Mouse (Mus musculus) heart, postnatal 0 days (tissue): Measurements from ENCODE around the gene Triml2. TPM values are rescaled to one million over a fixed set of nuclear protein-coding genes. Genes with fewer than 3 reads are reported as not detected.

Experiments
- ATAC-seq: fragments of 200-750 bp; cut with Nextera tagmentation; 2 replicates; pipeline ENCODE4 v1.8.0; 2017; ENCODE audit warnings: low read depth, moderate number of reproducible peaks, moderate library complexity; ENCODE audit not compliant: insufficient read depth
- DNase-seq: peaks from one replicate; pipeline ENCODE4 v3.0.0-alpha.2; 2016; ENCODE audit warnings: low spot score
- H3K27ac ChIP-seq: fragments of 300-500 bp; sonication (generic); 2 replicates; pipeline ENCODE4 v1.5.1; 2014; ENCODE audit warnings: low read depth, mild to moderate bottlenecking
- H3K27me3 ChIP-seq: fragments of 300-500 bp; sonication (generic); 2 replicates; pipeline ENCODE4 v1.6.1; 2014; ENCODE audit warnings: low read length, mixed read lengths; ENCODE audit not compliant: control insufficient read depth, insufficient read depth
- H3K36me3 ChIP-seq: fragments of 300-500 bp; sonication (generic); replicated peaks from 2 replicates; pipeline ENCODE4 v1.6.1; 2014; ENCODE audit warnings: low read length, mixed read lengths; ENCODE audit not compliant: control insufficient read depth, insufficient read depth
- H3K4me1 ChIP-seq: fragments of 300-500 bp; sonication (generic); 2 replicates; pipeline ENCODE4 v1.6.1; 2014; ENCODE audit warnings: antibody characterized with exemption; ENCODE audit not compliant: control insufficient read depth, insufficient read depth
- H3K4me2 ChIP-seq: fragments of 300-500 bp; sonication (generic); 2 replicates; pipeline ENCODE4 v1.6.1; 2014; ENCODE audit warnings: low read depth, mild to moderate bottlenecking, low read length, moderate library complexity
- H3K4me3 ChIP-seq: fragments of 300-500 bp; sonication (generic); 2 replicates; pipeline ENCODE4 v1.5.1; 2014; ENCODE audit warnings: low read depth, low read length
- H3K9ac ChIP-seq: fragments of 300-500 bp; sonication (generic); replicated peaks from 2 replicates; pipeline ENCODE4 v1.6.1; 2014; ENCODE audit warnings: low read depth, low read length, mixed read lengths
- H3K9me3 ChIP-seq: fragments of 300-500 bp; sonication (generic); replicated peaks from 2 replicates; pipeline ENCODE4 v1.6.1; 2016; ENCODE audit warnings: low read length; ENCODE audit not compliant: control insufficient read depth
- CTCF ChIP-seq: IDR thresholded peaks from 2 replicates; pipeline ENCODE4 v1.5.1; 2016; ENCODE audit warnings: antibody characterized with exemption, control low read depth, low read depth
- EP300 ChIP-seq: IDR thresholded peaks from 2 replicates; pipeline ENCODE4 v1.6.1; 2016; ENCODE audit warnings: antibody characterized with exemption, low read depth
- WGBS: fragments of 180-500 bp; shearing (Covaris S2); extraction: QIAGEN DNeasy Blood & Tissue Kit; methylation state at CpG from one replicate; pipeline ENCODE4 v1.1.7; 2014; 5-methylcytosine and 5-hydroxymethylcytosine counted together
- polyA plus RNA-seq: library from polyadenylated mRNA; unstranded; fragments of >200 nt; fragmentation: Nextera tagmentation; extraction: Ambion mirVana; gene quantifications from 2 replicates; pipeline ENCODE4 v1.2.1, GENCODE M21; 2015
- total RNA-seq: library from RNA; depleted of rRNA; stranded (reverse); fragments of >200 nt; gene quantifications from 2 replicates; pipeline ENCODE4 v1.2.3, GENCODE M21; 2014; ENCODE audit warnings: low replicate concordance; rRNA removed

Triml2 gene
- total and polyA plus RNA-seq, 2 experiments from 2014 or later: not detected

- no peaks in the 10 kb centered on the region for H3K4me1 ChIP-seq
- no peaks in the 10 kb centered on the region for H3K9me3 ChIP-seq
- no peak for TF ChIP-seq CTCF
- no peak for TF ChIP-seq EP300
- no peak overlapping the region for H3K27ac ChIP-seq
- WGBS: 60% methylated on average over 3 of the region's 3 CpGs
- H3K4me2 ChIP-seq: no peak overlapping the region
- no peaks in the 10 kb centered on the region for H3K36me3 ChIP-seq
- H3K9ac ChIP-seq: no peak overlapping the region
- no peaks in the 10 kb centered on the region for H3K27me3 ChIP-seq
- DNase-seq: no peak
- ATAC-seq: no peak
- no peak overlapping the region for H3K4me3 ChIP-seq
Measured at GRCm38 (mm10) chr8:43243326-43243725, 63.0 kb downstream of the Triml2 start.

Other genes with a start within 250 kb of the Triml2 start
- not detected in 2 replicates for gene Triml1, start 39.1 kb upstream of the Triml2 start, total RNA-seq
- not detected in 2 replicates for gene Triml1, start 39.1 kb upstream of the Triml2 start, polyA plus RNA-seq
- not detected in 2 replicates for gene Zfp42, start 126.4 kb downstream of the Triml2 start, total RNA-seq
- gene Zfp42, start 126.4 kb downstream of the Triml2 start, polyA plus RNA-seq: not detected in 2 replicates